Mouse (Mus musculus) small intestine, adult 2 months (tissue): ENCODE results near the gene Brsk2.

Experiments used
- CTCF ChIP-seq: fragments of 200-500 bp; IDR thresholded peaks from 2 replicates; pipeline ENCODE4 v1.5.1; 2012; ENCODE audit warnings: low read depth, mild to moderate bottlenecking, control low read depth, inconsistent platforms, low read length, moderate library complexity, mixed read lengths; ENCODE audit not compliant: insufficient replicate concordance, insufficient read length; ENCODE audit errors: extremely low read depth
- POLR2A ChIP-seq: fragments of 200-500 bp; IDR thresholded peaks from 2 replicates; pipeline ENCODE4 v1.6.1; 2012; ENCODE audit warnings: low read depth, mild to moderate bottlenecking, control low read depth, inconsistent platforms, low read length, moderate library complexity

DNA sequence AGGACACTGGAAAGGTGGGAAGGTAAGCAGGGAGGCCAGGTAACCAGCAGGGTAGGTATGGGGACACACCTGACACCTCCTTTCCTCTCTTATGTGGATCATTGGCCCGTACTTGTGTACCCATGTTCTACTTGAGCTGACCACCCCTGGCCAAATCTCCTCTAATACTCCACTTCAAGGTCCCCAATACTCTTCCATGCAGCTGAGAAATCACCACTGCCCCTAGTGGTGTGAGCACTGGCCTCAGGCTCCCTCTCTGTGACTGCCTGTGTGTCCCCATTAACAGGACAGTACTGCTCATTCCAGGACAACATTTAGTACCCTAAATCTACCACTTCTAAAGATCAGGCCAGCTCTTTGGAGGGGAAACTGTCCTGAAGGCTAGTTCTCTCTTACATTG, 1.5 kb upstream of the Brsk2 start:
- no peak for TF ChIP-seq POLR2A
- TF ChIP-seq CTCF = no peak; the same call in 1 of the 2 replicates
